Mouse (Mus musculus) mature B cell (primary cell): ENCODE measurements at regions not wholly inside any gene's neighbourhood (a gene's known extent, or its start where the extent isn't known, plus 50 kb on each side); places are given as distances from the start of the nearest gene placed in this dataset.

Experiments used
- in situ Hi-C: fragments of 300-500 bp; cut with MboI; formaldehyde crosslinking; loops from 2 replicates; pipeline ENCODE4 v1.14.3; 2019

DNA sequence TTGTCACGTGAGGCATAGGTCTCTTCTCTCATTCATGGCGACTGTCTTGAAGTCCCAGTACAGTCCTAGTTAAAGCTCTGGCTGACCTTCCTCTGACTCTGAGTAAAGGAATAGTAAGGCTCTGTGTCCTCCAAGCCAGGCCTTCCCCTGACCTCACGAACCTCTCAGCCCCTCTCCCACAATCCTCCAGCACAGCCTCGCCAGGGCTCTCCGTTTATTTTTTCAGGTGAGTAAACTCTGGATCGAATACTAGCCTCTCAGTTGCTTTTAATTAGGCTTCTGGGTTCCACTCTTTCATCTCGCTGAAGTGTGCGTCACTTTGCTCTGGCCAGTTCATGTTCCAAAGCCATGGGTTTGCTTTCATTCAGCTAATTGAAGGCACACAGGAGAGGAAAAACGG, 133.8 kb downstream of the Mylk4 start:
- in situ Hi-C loops, result loop anchor here (25.0 kb wide), 1 partner anchor 838 kb away; the partner anchor contains the start of gene Foxc1

DNA sequence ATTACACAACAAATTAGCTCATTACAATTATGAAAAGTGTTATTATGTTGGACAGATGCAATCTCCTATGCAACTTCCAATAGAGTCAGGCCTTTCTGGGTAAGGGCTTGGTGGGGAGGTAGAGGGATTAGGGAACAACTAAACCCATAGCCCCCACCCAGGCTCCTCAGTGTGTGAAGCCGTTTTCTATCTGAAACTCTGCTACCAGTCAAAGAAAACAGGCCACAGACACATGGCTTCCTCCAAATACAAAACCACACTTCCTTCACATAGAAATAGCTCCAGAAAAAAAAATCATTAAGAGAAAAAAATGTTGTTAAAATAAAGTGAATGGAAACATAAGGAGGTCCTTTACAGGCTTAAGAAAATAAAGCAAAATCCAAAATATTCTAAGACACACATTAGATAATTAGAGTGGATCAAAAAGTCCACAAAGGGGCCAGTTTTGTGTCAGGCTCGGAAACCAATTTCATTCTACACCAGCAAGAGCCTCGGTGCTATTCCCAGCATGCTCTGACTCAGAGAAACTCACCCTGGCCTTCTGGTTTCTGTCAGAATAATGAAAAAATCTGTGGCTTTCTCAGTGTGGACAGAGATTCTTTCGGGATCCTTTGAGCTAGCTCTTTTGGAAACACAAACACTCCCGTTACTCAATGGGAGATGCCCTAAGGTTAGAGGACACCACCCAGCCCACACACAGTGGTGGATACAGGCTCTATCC, 140.6 kb downstream of the Mylk4 start:
- in situ Hi-C loops, result no loop called here

DNA sequence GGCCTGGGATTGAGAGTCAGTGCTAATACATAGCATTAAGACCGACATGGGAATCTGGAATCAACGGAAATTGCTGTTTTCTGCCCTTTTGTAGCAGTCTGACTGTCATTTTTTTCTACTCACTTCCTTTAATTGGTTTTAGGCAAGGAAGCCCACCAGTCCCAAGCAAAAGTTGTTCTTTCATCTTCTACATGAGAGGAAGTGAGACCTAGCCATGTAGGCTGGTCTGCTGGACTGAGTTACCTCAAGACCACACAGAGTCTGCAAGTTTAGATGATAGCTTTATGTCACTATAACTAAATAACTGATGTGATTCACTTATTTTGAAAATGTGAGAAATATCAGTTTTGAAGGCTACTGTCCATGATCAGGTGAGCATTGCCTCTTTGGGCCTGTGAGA, 142.8 kb downstream of the Mylk4 start:
- in situ Hi-C loops, result no loop called here

DNA sequence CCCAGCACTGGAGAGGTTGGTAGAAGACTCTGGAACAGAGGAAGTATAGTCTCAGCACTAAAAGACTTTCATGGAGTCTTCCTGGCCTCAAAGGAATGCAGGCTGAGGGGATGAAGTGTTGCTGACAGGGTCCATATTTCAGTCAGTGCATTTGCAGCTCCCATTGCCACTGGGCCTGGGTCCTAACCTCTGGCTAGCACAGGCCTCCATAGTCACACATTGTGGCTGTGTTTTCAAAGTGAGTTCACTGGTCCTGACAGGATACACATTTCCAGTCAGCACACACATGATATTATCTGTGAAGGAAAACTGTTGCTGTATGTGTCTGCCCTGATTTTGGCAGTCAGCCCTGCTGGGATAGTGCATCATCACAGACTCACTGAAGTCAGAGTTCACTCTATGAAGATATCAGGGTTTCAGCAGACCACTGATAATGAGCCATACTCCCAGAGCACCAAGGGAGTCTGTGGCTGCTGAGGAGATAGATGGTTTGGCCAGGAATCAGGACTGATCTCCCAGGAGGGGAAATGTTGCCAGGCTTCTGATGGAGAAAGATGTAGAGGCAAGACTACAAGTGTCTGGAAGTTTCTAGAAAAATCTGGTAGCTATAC, 153.5 kb downstream of the Mylk4 start:
- in situ Hi-C loops, result no loop called here

DNA sequence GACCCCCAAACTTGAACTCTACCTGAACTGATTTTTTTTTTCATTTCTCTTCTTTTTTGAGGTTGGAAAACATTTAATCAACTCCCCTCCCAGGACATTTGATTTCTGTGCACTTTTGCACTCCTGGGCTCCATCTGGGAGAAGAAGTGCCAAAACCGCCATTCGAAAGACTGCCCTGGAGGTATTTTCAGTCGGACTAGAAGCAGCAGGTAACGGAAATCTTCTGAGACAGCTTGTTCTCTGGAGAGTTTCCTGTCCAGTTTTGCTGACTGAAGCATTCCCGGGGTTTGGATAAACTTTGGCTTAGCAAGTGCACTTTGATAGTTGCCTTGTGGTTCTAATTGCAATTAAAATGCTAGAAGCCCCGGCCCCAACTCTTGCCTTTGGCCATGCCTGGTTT, 169.8 kb downstream of the Mylk4 start:
- in situ Hi-C loops, result no loop called here

DNA sequence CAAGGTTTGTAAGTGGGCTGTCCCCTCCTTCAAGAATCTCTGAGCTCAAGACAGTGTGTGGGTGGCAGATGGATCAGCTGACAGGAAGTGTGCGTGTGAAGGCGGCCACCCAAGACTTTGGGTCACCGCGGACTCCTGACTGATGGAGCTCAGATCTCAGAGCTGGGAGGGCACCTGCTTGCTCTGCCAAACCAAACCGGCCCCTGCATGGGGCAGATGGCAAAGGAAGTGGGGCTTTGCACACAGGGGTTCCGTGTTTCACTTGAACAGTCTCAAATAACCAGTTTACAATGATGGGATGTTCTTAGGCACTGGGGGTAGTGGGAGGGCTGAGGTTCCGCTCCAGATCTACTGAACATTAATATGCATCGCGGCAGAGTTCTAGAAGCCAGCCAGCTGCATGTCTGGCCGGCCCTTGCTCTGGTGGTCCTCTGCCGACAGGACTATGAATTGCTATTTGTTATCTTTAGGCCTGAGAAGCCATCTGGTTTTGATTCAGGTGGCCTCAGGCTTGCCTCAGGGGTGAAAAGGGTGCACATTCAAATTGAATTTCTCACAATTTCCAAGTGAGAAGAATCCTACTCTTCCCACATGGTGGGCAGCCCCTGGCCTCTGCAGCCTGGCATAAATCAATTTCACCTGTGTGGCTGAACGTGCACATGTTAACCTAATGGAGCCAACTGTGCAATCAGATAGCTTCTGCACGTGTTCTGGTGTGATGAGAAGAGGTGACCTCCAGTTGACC, 172.0 kb downstream of the Mylk4 start:
- in situ Hi-C loops, result no loop called here

DNA sequence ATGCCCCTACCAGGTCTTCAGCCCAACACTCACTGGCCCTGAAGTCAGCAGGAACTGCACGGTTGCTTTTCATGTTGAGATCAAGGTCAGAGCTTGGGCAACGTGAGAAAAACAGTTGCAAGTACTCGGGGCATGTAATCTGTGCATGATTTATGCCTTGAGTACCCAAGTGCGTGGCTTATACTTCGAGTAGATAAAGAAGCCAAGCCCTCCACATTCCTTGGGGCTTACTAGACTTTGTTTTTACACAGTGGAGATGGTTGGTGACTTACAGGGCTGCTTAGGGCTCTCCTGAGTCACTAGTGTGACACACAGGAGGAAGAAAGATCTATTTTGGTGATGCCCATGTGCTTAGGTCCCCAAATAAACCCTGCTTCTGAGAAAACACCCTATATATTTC, 172.8 kb downstream of the Mylk4 start:
- in situ Hi-C loops, result no loop called here

DNA sequence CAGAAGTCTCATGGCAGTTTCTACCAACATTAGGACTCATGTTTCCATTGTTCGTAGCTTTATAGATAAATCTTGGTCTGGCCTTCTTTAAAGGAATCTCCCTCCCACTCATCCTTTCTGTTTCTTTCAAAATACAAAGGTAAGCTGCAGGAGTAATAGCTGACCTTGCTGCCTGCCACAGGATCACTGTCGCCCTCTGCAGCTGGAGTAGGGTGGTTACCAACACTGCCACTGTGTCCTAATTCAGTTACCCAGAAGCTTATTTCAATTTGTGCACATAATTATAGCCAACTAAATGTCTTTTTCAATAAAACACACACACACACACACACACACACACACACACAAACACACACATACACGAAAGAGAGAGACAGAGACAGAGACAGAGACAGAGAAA, 175.3 kb downstream of the Mylk4 start:
- in situ Hi-C loops, result no loop called here

DNA sequence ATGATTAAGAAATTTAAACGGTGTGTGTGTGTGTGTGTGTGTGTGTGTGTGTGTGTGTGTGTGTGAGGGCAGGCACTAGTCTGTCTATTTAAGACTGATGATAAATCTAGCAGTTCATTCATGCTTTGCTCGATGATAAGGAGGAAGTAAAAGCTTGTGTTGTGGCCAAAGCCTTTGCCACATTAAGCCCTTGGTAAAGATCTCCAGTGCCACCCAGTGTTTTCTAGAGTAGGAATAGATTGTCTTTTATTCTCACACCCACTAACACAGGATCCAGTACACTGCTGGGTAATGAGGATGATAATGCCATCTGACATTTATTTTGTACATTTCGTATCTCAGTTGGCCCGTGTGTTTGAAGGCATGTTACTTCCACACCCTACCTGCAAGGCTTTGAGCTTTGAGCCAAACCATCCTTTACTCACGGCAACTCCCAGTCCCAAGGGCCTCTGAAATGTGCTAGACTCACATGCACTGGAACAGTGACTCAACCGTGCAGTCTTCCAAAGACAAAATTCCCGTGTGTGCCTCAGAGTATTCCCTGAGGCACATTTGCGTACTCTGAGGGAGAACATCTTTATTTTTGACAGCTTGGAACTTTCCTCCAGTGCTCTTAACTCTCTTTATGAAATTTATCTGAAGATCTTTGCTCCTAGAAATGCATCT, 179.7 kb downstream of the Mylk4 start:
- in situ Hi-C loops, result no loop called here

DNA sequence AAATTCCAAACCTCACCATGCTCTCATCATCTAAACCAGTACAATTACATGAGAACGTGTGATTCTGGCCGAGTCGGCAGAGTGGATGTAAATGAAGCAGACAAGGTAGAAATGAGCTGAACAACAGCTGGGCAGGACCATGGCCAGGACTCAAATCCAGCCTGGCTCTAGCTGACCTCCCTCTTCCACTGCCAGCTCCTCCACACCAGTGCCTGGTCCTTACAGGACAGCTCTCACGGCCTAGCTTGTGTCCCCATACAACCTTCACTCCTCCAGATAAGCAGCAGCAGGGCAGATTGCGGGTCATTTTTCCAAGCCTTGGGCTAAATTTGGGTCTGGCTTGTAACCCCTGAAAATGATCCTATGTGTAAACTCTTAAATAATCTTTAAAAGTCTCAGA, 182.4 kb downstream of the Mylk4 start:
- in situ Hi-C loops, result no loop called here

DNA sequence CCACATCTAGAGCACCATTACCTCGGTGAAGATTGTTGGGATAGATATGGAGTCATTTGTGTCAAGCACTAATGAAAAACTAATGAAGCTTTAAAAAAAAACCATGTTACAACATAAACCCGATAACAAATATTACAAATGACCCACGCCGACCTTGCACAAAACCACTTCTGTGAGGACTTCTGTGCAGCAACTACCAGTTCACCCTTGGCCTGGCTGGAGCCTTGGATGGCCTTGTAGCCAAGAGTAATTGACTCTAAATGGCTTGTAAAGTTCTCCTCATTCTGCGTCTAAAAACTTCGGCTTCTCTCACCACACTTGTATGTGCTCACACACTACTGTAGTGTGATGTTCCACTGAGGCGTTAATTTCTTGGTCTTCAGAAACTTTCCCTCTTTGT, 190.1 kb downstream of the Mylk4 start:
- in situ Hi-C loops, result no loop called here

DNA sequence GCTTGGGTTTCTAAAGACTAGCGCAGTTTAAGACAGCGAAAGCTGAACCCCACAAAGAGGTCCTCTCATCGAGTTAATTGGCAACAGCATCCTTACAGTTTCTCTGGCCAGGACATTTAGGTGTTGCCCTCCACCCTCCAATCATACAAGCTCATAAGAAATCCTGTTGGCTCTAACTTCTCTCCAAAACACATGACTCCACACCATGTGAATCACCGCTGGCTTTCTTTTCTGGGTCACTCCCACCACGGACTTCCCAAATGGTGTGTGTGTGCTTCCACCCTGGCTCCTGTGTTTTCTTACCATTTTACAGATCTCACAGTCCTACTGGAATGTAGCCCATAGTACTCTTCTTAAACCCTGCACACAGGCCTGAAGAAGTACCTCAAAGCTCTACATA, 190.6 kb downstream of the Mylk4 start:
- in situ Hi-C loops, result no loop called here

DNA sequence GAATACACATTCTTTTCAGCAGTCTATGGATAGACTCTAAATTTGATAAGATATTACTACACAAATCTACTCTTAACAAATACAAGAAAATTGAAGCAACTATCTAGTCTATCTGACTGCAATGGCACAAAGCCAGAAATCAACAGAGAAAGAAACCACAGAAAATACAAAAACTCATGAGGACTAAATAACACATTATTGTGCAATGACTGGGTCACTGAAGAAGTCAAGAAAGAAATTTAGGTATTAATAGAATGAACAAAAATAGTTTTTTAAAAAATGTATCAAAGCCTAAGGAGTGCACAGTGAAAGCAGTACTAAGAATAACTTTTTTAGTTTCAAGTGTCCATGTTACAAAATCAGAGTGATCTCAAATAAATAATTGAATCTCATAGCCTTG, 202.2 kb downstream of the Mylk4 start:
- in situ Hi-C loops, result no loop called here

DNA sequence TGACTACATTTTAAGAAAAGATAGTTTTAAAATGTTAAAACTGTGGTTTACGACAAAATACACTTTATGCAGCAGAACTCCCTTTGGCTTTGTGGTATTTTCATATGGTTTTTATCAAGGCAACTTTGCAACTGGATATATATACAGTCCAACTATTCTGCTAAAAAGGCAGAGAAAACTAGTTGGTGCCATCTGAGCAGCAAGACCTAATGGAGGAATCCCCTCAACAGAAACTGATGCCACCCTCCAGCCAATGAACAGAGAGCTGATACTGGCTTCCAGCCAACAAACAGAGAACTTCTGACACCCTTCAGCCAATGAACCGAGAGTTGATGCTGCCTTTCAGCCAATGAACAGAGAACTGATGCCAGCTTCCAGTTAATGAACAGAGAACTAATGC, 215.9 kb downstream of the Mylk4 start:
- in situ Hi-C loops, result no loop called here

DNA sequence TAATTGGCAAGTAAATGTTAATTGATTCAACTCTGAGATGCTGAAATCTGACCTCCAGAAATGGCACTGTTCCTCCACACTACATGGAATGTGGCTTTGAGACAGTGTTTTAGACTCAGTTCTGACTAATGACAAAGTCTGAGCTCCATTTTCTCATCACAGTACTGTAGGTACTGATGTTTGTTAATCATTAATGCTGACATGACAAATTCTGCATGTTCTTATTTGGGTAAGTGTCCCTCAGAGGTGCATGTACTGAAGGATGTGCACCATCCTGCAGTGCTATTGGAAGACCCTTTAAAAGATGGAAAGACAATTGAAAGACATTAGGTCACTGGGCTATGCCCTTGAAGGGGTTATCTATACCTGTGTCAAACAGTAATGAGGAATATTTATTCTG, 222.1 kb upstream of the Gmds start:
- in situ Hi-C loops, result no loop called here

DNA sequence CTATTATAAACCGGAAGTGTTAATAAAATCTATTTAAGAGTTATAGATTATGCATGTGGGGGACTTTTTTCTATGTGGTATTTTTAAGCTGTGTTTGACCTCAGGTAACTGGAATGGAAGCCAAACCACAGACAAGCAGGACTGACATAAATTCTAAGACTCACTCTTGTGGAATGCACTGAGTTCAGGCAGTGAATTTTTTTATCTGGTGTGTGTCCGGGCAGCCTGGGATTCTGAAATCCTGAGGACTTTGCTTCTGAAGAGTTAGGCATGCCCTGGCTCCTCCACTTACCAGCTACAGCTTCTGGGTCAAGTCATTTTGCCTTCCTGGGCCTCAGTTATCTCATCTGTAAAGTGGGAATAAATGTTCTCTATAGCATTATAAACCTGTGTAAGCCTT, 217.9 kb upstream of the Gmds start:
- in situ Hi-C loops, result no loop called here

DNA sequence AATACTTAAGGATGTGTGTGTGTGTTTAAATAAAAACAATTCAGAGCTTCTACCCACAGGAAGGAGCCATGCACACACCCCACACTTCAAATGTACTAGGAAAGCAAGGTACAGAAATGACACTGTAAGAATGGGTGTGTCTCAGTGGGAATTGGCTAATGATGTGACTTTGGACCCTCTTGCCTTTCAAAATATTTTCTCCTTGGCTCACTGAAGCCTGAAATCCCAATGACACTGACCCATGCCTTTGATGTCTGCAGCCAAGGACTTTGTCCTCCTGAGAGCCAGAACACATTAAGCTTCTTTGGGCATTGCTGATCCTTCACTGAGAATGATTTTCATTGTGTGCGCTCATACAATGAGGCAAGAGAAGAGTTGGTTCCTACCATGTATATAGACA, 216.5 kb upstream of the Gmds start:
- in situ Hi-C loops, result no loop called here

DNA sequence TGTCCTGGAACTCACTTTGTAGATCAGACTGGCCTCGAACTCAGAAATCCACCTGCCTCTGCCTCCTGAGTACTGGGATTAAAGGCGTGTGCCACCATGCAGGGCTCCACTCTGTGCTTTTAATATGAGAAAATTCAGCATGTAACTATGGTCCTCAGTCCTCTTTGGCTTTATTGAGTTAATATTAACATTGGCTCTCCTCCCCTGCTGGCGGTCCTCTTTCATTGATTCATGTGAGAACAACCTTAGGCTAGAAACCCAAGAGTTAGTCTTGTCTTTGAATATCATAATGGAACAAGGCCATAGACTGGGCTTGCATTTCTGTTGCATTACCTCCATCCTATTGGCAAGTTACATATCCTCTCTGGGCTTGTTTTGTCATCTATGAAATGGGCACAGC, 216.1 kb upstream of the Gmds start:
- in situ Hi-C loops, result no loop called here

DNA sequence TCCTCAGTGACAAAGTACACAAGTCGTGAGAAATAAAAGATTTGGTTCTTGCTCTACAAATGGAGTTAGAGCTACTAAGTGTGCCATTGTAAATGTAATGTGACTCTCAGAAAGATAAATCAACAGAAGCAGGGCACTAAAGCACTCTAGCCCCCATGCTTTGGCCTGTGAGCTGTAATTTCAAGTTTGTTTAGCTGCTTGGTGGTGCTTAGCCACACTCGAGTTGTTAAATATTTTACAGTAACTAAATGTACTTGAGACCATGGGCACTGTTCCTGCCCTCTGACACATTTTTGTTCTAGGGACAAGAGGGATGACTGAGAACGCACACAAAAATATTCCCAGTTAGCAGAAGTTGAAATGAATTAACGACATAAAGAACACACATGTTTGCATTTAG, 214.6 kb upstream of the Gmds start:
- in situ Hi-C loops, result no loop called here

DNA sequence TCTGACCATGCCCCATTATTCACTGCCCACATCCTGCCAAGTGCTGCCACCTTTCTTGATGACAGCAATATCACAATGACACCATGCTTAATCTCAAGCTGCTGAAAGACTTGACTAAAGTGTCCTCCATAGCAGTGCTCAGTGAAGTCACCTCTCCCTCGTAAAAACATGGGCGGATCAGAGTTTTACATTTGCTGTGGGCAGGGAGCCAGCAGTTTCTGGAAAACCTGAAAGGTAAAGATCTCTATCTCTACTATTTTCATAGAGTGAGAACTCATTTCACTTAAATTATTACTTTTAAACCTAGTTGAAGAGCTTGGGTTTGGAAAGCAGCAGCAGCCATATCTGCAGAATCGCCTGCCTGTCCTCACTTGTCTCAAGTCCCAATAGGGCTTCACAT, 211.6 kb upstream of the Gmds start:
- in situ Hi-C loops, result no loop called here

DNA sequence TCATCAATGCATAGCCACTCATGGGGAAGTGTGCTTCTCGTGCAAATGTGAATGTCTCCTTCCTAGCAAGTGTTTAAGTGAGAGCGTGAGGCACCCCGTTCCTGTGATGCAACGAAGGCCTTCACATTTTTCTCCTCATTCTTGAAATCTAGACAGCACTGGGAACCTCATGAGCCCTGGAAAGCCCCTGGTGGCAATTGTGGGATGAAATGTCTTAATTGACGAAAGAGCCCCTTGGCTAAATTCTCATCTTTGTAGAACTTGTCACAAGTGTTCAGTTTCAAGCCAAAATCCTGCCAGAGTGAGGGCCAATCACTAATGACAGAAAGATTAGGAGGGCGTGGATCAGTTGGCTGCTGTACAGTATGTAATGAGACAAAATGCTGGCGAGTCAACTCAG, 208.6 kb upstream of the Gmds start:
- in situ Hi-C loops, result no loop called here

DNA sequence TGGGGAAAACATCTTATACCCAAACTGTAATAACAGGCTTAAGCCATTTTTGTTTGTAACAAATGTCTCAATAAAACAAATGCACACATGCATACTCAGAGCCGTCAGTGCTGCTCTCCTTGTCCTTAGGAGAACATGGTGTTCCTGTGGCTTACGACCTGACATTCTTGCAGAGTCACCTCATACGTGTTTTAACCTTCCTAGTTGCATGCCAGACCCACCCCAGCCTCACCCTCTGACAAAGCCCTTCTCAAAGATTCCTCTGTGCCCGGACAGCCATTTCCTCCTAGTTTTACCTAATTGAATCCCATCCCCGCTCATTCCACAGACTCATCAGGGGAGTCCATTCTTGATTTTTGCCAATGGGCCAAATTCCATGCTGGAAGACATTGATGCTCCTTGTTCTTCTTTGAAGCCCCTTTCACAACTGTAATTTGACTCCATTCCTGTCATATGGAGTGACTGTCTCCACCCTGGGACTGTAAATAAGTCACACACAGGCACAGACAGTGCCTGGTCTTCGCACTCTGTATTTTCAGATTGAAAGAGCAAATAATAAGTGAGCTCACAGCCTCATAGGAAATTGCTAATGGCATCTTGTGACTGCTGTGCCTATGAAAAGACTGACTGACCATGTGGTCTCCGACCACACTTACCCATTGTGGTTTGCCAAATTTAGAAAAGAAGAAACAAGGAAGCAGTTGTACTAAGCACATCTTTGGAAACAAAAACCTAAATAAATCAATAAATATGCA, 206.6 kb upstream of the Gmds start:
- in situ Hi-C loops, result no loop called here
